Mouse (Mus musculus): ENCODE measurements around the gene Rassf5. TPM values are rescaled to one million over a fixed set of nuclear protein-coding genes. Genes with fewer than 3 reads are reported as not detected.
A peak's percentile ranks its signal among the peaks of the same experiment; 100 is the strongest.

Gene Rassf5
- polyA plus RNA-seq, 1 experiment from 2014 or later, result 1.00 TPM

DNA sequence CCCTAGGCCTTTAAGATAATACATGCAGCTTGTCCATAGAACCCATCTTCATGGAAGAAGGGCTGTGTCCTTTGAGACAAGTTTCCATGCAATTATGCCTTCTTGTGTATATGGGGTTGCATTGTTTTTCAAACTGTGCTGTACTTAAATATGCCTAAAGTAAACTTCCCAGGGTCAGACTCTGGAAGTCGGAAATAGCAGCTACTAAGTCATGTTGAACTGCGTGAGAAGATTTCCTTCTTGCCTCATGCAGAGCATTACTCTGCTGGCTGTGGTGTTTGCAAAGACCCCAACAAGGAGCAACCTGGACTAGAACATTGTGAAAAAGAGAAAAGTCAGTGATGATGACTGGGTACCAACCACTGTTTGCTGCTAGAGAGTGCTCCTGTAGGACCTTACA, 21.7 kb downstream of the Rassf5 start:
- H3K27me3 ChIP-seq (ENCODE audit: control insufficient read depth, insufficient read depth, low read length), result no peaks in the 10 kb centered on the region
- no peaks in the 10 kb centered on the region for H3K4me1 ChIP-seq (ENCODE audit: control insufficient read depth, insufficient read depth, low read length)
- no peak overlapping the region for H3K4me2 ChIP-seq
- H3K36me3 ChIP-seq (ENCODE audit: control insufficient read depth, insufficient read depth, low read length), result no peaks in the 10 kb centered on the region
- ATAC-seq (ENCODE audit: low FRiP score) (no peak), DNase-seq (ENCODE audit: low spot score, missing footprints) (peak; percentile 33)
- no peak overlapping the region for H3K27ac ChIP-seq (ENCODE audit: low read depth, low read length)
- 89% methylated on average over 2 of the region's 2 CpGs for WGBS
- H3K4me3 ChIP-seq (ENCODE audit: low read depth, low read length), result no peak overlapping the region
- H3K9me3 ChIP-seq (ENCODE audit: control insufficient read depth, low read length), result no peaks in the 10 kb centered on the region
- H3K9ac ChIP-seq (ENCODE audit: low read length), result no peak overlapping the region

DNA sequence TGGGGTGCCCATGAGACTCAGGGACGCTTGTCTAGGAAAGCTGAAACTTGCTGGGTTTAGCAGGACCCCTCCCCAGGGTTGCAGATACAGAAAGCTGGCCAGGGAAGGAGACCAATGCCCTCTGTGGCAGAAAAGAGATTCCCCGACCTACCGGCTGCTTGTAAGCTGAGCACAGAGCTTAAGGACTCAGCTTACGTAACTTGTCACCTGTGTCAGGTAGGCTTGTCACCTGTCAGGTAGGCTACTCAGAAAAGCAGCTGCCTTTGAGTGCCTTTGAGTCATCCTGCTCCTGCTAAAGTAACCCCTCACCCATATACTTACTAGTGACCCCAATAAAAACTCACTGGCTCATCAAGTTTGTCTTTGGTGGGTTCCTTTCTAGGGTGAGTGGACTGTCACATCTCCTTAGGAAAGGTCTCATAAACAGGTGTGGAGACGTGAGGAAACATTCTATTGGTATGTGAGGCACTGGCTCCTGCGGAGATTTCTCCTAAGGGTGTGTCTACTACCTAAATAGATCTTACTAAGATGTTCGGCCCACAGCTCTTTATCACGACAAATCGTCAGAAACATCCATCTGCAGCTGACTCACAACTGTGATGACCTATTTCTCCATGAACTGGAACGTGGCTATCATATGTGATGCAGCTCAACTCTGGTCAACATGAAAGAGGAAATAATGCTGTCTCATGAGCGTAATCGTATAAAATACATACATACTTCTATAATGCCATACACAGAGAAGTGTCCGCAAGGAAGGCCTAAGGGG, 23.1 kb downstream of the Rassf5 start:
- Histone ChIP-seq H3K27ac (ENCODE audit: low read depth, low read length) (no peak overlapping the region), H3K9ac (ENCODE audit: low read length) (no peak overlapping the region), H3K27me3 (ENCODE audit: control insufficient read depth, insufficient read depth, low read length) (no peaks in the 10 kb centered on the region), H3K9me3 (ENCODE audit: control insufficient read depth, low read length) (no peaks in the 10 kb centered on the region), H3K4me2 (no peak overlapping the region), H3K36me3 (ENCODE audit: control insufficient read depth, insufficient read depth, low read length) (no peaks in the 10 kb centered on the region), H3K4me3 (ENCODE audit: low read depth, low read length) (no peak overlapping the region), H3K4me1 (ENCODE audit: control insufficient read depth, insufficient read depth, low read length) (no peaks in the 10 kb centered on the region)
- 86% methylated on average over 13 of the region's 13 CpGs for WGBS
- DNase-seq (ENCODE audit: low spot score, missing footprints), result peak; percentile 31
- ATAC-seq (ENCODE audit: low FRiP score), result no peak

DNA sequence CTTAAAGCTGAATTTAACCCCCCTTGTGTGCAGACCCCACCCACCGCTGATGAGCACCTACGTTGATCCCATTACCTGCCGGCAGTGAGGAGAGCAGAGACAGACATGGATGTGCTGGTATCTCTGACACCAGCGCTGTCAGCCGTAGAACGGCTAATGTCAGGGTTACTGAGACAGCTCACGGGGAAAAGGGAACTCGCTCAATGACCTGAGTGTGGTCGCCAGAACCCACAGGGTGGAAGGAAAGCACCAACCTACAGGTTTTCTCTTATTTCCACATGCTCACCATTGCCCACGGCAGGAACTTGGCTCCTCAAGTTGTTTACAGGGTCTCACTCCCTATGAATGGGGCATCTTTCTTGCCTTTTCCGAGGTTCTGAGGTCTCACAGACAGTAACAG, 26.1 kb downstream of the Rassf5 start:
- Histone ChIP-seq H3K4me3 (ENCODE audit: low read depth, low read length) (no peak overlapping the region), H3K9me3 (ENCODE audit: control insufficient read depth, low read length) (no peaks in the 10 kb centered on the region), H3K36me3 (ENCODE audit: control insufficient read depth, insufficient read depth, low read length) (no peaks in the 10 kb centered on the region), H3K9ac (ENCODE audit: low read length) (no peak overlapping the region), H3K27ac (ENCODE audit: low read depth, low read length) (no peak overlapping the region), H3K4me2 (no peak overlapping the region), H3K4me1 (ENCODE audit: control insufficient read depth, insufficient read depth, low read length) (no peaks in the 10 kb centered on the region), H3K27me3 (ENCODE audit: control insufficient read depth, insufficient read depth, low read length) (no peaks in the 10 kb centered on the region)
- no peak for ATAC-seq (ENCODE audit: low FRiP score)
- peak; percentile 23 for DNase-seq (ENCODE audit: low spot score, missing footprints)
- 92% methylated on average over 11 of the region's 11 CpGs for WGBS

DNA sequence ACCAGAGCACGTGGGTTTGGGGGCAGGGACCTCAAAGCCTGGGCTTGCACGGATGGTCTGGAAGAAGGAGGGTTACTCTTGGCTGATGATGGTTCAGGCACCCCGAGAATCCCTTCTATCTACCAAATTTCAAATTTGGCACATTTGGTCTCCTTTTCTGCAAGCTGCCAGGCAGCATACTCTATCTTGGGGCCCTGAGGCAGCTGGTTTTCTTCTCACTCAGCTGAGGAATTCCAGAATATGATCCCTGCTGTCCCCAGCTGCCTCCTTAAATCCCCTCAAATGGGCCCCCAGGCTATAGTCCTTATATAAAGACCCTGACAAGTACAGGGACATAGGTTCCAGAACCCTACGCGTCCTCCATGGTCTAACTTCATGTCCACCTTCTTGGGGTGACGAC, 31.7 kb downstream of the Rassf5 start:
- 85% methylated on average over 6 of the region's 6 CpGs for WGBS
- no peak for ATAC-seq (ENCODE audit: low FRiP score)
- Histone ChIP-seq H3K9me3 (ENCODE audit: control insufficient read depth, low read length) (no peaks in the 10 kb centered on the region), H3K27ac (ENCODE audit: low read depth, low read length) (no peak overlapping the region), H3K4me3 (ENCODE audit: low read depth, low read length) (no peak overlapping the region), H3K27me3 (ENCODE audit: control insufficient read depth, insufficient read depth, low read length) (no peaks in the 10 kb centered on the region), H3K4me1 (ENCODE audit: control insufficient read depth, insufficient read depth, low read length) (no peaks in the 10 kb centered on the region), H3K4me2 (no peak overlapping the region), H3K36me3 (ENCODE audit: control insufficient read depth, insufficient read depth, low read length) (no peaks in the 10 kb centered on the region), H3K9ac (ENCODE audit: low read length) (no peak overlapping the region)
- no peak for DNase-seq (ENCODE audit: low spot score, missing footprints)

DNA sequence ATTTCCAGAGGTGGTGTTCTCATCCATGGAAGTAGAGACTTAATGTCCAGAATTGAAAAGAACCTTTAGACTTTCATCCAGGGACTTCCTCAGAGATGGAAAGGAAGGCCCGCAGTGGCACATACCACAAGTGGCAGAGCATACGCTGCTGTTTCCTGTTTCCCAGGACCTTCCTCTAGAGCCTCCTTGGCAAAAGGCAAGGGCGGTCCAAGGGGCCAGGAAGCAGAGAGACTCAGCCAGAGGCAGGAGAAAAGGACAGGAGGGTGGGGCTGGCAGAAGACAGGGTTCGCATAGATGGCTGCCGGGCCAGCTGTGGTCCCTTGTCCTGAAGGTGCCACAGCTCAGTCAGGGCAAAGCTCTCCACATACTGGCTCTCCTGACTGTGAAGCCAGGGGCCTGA, 32.1 kb downstream of the Rassf5 start:
- H3K27ac ChIP-seq (ENCODE audit: low read depth, low read length), result no peak overlapping the region
- H3K27me3 ChIP-seq (ENCODE audit: control insufficient read depth, insufficient read depth, low read length), result no peaks in the 10 kb centered on the region
- DNase-seq (ENCODE audit: low spot score, missing footprints) (peak; percentile 59), ATAC-seq (ENCODE audit: low FRiP score) (no peak)
- H3K9me3 ChIP-seq (ENCODE audit: control insufficient read depth, low read length), result no peaks in the 10 kb centered on the region
- no peaks in the 10 kb centered on the region for H3K4me1 ChIP-seq (ENCODE audit: control insufficient read depth, insufficient read depth, low read length)
- no peak overlapping the region for H3K4me2 ChIP-seq
- no peaks in the 10 kb centered on the region for H3K36me3 ChIP-seq (ENCODE audit: control insufficient read depth, insufficient read depth, low read length)
- H3K9ac ChIP-seq (ENCODE audit: low read length), result no peak overlapping the region
- WGBS, result 80% methylated on average over 5 of the region's 5 CpGs
- H3K4me3 ChIP-seq (ENCODE audit: low read depth, low read length), result no peak overlapping the region

DNA sequence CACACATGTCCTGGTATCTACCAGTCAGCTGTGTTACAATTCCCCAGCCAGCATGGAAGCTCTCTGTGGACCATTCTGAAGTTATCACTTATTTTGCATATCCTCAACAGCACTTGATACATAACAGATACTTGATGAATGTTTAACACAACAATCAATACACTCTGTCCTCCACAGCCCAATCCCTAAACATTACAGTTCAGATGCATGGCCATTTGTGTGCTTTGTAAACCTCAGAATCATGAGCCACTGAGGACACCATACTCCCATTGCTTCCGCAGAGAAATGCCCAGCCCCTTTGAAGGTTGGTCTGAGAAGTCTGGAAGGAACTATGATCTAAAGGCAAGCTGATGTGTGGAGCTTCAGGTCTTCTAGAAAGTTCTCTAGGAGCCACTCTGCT, 33.4 kb downstream of the Rassf5 start:
- Histone ChIP-seq H3K4me3 (ENCODE audit: low read depth, low read length) (no peak overlapping the region), H3K27ac (ENCODE audit: low read depth, low read length) (no peak overlapping the region), H3K9me3 (ENCODE audit: control insufficient read depth, low read length) (no peaks in the 10 kb centered on the region), H3K9ac (ENCODE audit: low read length) (no peak overlapping the region), H3K4me2 (no peak overlapping the region), H3K4me1 (ENCODE audit: control insufficient read depth, insufficient read depth, low read length) (no peaks in the 10 kb centered on the region), H3K36me3 (ENCODE audit: control insufficient read depth, insufficient read depth, low read length) (no peaks in the 10 kb centered on the region), H3K27me3 (ENCODE audit: control insufficient read depth, insufficient read depth, low read length) (no peaks in the 10 kb centered on the region)
- ATAC-seq (ENCODE audit: low FRiP score) (no peak), DNase-seq (ENCODE audit: low spot score, missing footprints) (no peak)
- WGBS, result 89% methylated on average over 1 of the region's 1 CpGs

DNA sequence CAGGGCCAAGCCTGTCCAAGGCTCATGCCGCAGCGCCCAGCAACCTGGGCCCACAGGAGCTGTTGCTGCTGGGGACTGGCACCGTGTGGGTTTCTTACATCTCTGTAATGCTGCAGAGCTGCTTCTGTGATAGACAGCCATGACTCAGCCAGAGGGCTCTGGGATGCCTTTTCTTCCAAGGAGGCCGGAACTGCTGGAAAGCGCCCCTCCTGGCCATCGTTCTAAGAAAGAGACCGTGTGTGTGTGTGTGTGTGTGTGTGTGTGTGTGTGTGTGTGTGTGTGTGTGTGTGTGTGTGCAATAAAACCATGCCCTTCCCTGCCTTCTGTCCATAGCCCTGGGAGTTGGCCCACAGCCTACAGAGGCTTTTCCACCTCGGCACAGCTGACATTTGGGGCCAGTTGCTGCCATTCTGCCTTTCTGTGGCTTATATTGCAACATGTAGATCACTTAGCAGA, 35.1 kb downstream of the Rassf5 start:
- Histone ChIP-seq H3K4me1 (ENCODE audit: control insufficient read depth, insufficient read depth, low read length) (no peaks in the 10 kb centered on the region), H3K36me3 (ENCODE audit: control insufficient read depth, insufficient read depth, low read length) (no peaks in the 10 kb centered on the region), H3K27me3 (ENCODE audit: control insufficient read depth, insufficient read depth, low read length) (no peaks in the 10 kb centered on the region), H3K4me2 (no peak overlapping the region), H3K9ac (ENCODE audit: low read length) (no peak overlapping the region), H3K27ac (ENCODE audit: low read depth, low read length) (no peak overlapping the region), H3K9me3 (ENCODE audit: control insufficient read depth, low read length) (no peaks in the 10 kb centered on the region), H3K4me3 (ENCODE audit: low read depth, low read length) (no peak overlapping the region)
- DNase-seq (ENCODE audit: low spot score, missing footprints) (no peak), ATAC-seq (ENCODE audit: low FRiP score) (no peak)
- WGBS, result 71% methylated on average over 8 of the region's 8 CpGs

DNA sequence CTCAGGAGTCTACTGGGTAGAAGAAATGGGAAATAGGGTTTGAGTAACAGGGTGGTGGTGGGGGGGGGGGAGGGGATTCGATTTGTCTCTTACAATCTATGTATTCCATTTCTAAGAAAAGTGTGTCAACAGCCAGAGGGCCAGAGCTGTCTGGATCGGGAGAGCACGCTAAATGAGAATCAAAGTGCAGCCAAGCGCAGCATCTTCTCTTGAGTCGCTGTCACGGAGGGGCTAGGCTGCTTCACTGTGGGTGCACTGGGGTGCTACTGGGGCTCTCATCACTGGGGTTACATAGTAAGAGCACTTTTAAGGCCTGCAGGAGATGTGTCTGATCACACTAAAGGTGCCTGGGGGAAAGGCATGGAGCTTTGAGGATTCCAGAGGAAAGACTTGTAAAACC, 36.3 kb downstream of the Rassf5 start:
- no peak overlapping the region for H3K4me3 ChIP-seq (ENCODE audit: low read depth, low read length)
- H3K27ac ChIP-seq (ENCODE audit: low read depth, low read length), result no peak overlapping the region
- no peaks in the 10 kb centered on the region for H3K36me3 ChIP-seq (ENCODE audit: control insufficient read depth, insufficient read depth, low read length)
- DNase-seq (ENCODE audit: low spot score, missing footprints) (no peak), ATAC-seq (ENCODE audit: low FRiP score) (no peak)
- H3K4me2 ChIP-seq, result no peak overlapping the region
- H3K4me1 ChIP-seq (ENCODE audit: control insufficient read depth, insufficient read depth, low read length), result no peaks in the 10 kb centered on the region
- H3K27me3 ChIP-seq (ENCODE audit: control insufficient read depth, insufficient read depth, low read length), result no peaks in the 10 kb centered on the region
- WGBS, result 66% methylated on average over 6 of the region's 6 CpGs
- H3K9me3 ChIP-seq (ENCODE audit: control insufficient read depth, low read length), result no peaks in the 10 kb centered on the region
- H3K9ac ChIP-seq (ENCODE audit: low read length), result no peak overlapping the region

DNA sequence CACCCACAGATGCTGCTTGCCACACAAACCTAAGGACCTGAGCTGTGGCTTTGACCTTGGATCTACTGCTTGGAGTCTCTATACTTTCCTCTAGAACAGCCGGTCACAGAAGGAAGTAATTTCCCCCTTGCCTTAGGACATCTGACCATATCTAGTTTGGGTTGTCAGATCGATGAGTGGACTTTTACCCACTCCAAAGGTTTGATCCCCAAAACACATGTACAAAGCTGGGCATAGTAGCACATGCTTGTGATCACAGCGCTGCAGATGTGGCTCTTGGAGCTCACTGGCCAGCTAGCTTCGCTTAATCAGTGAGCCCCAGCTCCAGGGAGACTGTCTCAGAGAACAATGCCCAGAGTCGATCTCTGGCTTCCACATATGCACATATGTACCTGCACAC, 37.0 kb downstream of the Rassf5 start:
- DNase-seq (ENCODE audit: low spot score, missing footprints) (no peak), ATAC-seq (ENCODE audit: low FRiP score) (no peak)
- Histone ChIP-seq H3K4me3 (ENCODE audit: low read depth, low read length) (no peak overlapping the region), H3K27me3 (ENCODE audit: control insufficient read depth, insufficient read depth, low read length) (no peaks in the 10 kb centered on the region), H3K36me3 (ENCODE audit: control insufficient read depth, insufficient read depth, low read length) (no peaks in the 10 kb centered on the region), H3K9me3 (ENCODE audit: control insufficient read depth, low read length) (no peaks in the 10 kb centered on the region), H3K27ac (ENCODE audit: low read depth, low read length) (no peak overlapping the region), H3K9ac (ENCODE audit: low read length) (no peak overlapping the region), H3K4me2 (no peak overlapping the region), H3K4me1 (ENCODE audit: control insufficient read depth, insufficient read depth, low read length) (no peaks in the 10 kb centered on the region)
- WGBS, result 86% methylated on average over 5 of the region's 5 CpGs

All from midbrain, embryonic 11.5 days (tissue).